Mouse (Mus musculus) small intestine, adult 2 months (tissue): ENCODE results near the gene Psme2.
A peak's percentile ranks its signal among the peaks of the same experiment; 100 is the strongest.

Experiments
- CTCF ChIP-seq: fragments of 200-500 bp; IDR thresholded peaks from 2 replicates; pipeline ENCODE4 v1.5.1; 2012; ENCODE audit warnings: low read depth, mild to moderate bottlenecking, control low read depth, inconsistent platforms, low read length, moderate library complexity, mixed read lengths; ENCODE audit not compliant: insufficient replicate concordance, insufficient read length; ENCODE audit errors: extremely low read depth
- POLR2A ChIP-seq: fragments of 200-500 bp; IDR thresholded peaks from 2 replicates; pipeline ENCODE4 v1.6.1; 2012; ENCODE audit warnings: low read depth, mild to moderate bottlenecking, control low read depth, inconsistent platforms, low read length, moderate library complexity

DNA sequence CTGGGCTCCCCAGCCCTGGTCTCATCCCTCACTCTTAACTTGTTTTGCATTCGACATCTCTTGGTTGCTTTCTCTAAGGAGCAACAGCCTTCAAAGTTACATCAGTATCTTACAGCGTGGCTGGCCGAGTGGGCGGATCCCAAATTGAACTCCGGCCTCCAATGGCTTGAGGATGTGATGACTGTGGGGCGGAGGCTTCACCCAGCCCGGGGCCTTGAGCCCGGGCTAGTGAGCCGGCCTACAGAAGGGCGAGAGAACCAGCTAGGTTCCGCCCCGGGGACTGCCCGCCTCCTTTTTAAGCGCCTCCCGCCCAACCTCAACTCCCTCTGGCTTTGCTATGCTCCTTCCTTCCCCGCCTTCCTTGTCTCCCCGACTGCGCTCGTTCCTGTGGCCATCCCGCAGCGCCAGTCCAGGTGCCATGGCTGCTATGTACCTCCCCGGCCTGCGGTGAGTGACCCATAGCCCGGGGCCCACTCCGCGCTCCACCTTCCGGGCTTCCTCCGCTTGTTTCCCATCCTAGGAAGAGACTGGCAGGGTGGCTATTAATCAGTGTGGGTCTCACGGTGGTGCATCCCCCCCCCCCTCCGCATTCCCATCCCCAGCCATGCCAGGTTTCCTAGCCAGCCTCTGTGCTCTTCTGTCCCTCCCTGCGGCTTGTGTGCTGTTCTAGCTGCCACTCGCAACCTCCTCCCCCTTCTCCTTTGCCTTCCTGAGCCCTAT lies 50.7 kb downstream of the Psme2 start, which contains the start of gene Pck2:
- TF ChIP-seq CTCF, result no peak
- peak; percentile 59; the same call in 1 of the 2 replicates for TF ChIP-seq POLR2A
